Mouse (Mus musculus): Measurements from ENCODE around the gene Supt5.

GRCm38 (mm10) chr7:28374647-28375046 is 36.1 kb upstream of the Supt5 start:
- TF ChIP-seq POLR2A (IDR thresholded peaks at IDR 0.05; ENCODE audit: low read depth, low read length) = no peak
- no peak for TF ChIP-seq CTCF (IDR thresholded peaks at IDR 0.05; ENCODE audit: borderline replicate concordance, insufficient read depth, low read length)

Measured in embryonic fibroblast, embryonic 13.5 days (primary cell).